Mouse (Mus musculus) spleen, embryonic (tissue): ENCODE measurements around the gene Cldnd1.

Experiments
- CTCF ChIA-PET: fragments of 350-600 bp; sonication (Branson Sonifier 250); formaldehyde crosslinking; loops from one replicate; lab custom pipeline; 2022; lab: Charles Lee

The Cldnd1 gene

DNA sequence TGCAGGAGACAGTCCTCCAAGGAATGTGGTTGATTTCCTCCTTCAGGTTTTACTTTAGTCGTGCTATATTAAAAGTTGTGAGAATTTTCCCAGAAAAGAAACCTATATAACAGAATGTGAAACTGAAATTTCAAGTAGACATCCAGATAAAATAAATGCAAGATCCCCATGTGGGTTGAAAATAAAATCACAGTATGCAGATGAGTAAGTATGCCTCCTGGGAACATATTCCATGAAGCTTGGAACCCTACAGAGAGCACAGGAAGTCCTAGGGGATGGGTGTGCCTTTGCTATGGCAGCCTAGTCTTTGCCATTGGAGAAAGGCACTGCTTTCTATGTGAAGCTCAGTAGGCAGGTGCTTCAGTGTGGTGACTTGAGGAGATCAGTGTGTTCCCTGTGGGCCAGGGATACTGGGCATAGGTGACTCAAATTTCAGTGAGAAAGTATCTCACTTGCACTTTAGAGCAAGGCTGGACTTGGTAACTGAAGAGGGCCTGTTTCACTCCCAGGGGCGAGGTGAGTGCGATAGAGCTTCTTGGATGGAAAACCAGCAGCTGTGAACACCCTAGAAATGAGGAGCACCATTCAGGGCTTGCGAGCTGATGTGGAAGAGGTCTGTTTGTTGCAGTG, 20.3 kb upstream of the Cldnd1 start:
- CTCF ChIA-PET = no interaction called here

DNA sequence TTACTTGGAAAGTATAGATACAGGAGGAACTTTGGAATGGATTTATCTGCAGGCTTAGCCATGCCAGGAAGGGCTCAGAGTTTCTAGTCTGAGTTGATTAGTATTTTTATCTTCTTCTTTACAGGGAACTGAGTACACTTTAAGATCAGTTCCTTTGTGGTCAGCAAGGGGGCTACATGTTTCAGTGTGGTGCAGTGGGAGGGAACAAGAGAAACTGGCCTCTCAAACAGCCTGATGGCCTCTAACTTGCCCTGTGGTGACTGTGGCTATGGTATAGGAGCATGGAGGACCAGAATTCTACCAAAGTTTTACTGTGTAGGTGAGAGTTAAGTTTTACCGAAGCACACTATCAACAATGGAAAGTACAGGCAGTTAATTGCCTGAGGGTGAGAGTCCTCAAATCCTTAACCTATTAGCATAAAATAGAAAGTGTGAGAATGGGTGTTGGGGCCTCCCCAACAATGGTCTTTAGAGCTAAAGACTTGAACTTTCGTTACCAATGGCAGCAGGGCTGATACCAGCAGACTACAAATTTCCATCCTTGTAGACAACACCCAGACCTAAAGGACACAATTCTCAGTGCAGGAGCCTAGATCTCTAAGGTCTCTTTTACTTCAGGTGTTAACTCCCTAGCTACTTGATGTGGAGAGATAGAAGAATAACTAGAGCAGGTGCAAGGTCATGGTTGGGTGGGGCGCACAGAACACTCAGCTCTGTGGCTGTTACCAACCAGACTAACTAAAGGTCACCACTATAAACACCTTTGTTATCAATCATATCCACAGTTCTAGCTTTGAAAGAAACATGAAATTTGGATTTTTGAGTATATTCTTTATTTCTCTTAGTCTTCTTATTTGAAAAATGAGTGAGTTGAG, 18.9 kb upstream of the Cldnd1 start:
- CTCF ChIA-PET = no interaction called here

DNA sequence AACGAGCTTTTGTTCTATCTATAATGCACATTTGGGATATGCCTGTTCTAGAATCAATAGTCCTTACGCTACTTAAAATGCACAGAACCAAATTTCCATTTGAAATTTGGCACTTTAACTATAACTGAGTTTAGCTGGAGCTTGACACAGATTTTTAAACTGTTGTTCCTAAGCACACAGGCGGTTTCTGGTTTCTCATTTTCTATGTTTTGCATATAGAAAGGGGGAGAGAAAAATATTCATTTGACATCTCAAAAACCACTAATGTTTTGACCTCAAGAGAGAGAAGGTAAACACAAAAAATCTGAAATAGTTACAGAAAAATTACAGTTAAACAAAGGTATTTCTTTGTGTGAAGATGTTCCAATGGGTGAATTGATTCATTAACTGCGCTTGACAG, 18.2 kb upstream of the Cldnd1 start:
- CTCF ChIA-PET = no interaction called here

DNA sequence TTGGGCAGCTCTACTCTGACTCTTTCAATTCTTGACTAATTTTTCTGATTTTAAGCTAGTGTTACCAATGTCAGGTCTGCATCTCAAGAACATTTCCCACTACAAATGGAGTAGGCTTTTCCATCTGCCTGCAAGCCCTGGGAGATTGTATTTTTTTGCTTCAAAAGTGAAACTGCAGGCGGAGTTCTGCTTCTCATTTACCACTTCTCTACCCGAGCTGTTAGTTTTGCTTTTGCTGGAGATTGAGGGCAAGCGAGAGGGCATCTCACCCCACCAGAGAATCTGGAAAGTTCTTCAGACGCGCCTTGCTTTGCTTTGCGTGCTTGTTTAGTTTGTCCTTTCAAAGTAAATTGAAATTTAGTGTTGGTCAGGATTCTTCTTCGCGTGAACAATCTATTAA, 15.5 kb upstream of the Cldnd1 start:
- CTCF ChIA-PET = no interaction called here

DNA sequence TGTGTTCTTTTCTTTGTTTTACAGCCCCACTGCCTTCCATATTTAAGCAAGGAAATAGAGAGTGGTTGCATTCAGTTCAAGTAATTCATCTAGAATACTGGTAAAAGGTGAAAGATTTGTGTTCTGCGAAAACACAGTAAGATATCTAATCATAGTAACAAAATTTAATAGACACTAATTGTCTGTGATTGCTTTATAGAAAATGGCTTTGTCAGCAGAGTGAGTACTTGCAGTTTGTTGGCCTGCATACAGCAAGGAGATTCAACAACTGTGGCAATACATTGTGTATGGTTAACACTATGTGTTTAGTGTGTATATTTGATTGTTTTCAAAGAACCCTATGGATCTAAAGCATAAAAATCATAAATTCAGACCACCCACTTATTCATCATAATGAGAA, 14.6 kb upstream of the Cldnd1 start:
- CTCF ChIA-PET = no interaction called here

DNA sequence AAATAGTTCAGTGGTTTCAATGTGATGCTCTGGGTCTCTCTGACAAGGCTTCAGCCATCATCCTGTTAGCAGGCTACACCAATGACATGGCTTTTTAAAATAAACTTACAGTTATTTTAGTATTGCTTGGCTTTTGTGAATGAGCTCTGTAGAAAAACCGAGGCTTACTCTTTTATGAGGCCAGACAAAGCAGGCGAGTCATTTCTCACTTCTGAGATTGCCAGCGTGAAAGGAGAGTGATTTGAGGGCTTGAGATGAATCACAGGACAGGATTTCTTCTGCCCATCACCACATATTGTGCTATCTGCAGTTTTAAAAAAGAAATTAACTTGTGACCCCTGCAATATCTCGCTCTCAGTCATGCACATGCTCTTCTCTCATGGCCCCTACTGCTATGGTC, 12.7 kb upstream of the Cldnd1 start:
- CTCF ChIA-PET = interaction anchor here (0.6 kb wide), 1 partner anchor 30 kb away, joined by 9 read pairs; no protein-coding TSS in a partner anchor

DNA sequence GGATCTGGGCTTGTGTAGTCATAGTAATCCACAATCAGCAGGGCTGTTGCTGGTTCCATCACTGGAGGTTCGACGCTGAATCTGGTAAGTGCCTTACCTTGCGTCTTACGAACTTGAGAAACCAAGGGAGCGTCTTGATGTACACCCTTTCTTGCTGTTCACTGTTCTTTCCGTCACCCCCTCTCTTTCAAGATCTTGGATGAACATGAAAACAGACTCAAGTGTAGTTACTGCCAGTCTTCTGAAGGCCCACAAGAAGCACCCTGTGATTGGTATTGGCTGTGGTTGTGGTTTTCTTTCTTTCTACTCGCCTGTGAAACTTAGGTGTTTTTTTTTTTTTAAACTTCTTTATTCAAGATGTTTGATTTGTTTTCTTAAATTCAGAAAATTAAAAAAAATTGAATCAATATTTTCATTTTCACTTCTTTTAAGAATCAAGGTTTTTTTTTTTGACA, 9.0 kb upstream of the Cldnd1 start, which contains the start of gene Gpr15:
TSS of gene Gpr15 (minus strand) at position 405 of the 455 bp plus-strand sequence.
- CTCF ChIA-PET = no interaction called here

DNA sequence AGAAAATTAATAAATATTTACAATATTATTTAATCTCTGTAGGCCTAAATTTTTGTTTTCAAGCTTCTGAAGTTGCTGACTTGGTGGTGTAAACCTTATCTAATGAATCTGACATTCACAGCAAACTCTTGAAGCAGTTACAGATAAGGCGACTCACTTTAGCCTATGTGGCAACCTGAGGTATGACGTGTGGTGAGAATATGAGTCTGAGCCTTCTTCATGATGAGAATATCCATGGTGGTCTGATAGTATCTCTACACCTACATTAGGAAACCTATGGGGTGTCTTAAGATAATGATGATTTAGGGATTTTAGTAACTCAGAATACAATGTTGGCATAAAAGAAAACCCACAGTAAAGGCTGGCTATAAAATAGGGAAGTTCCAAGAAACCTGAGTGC, 5.4 kb upstream of the Cldnd1 start:
- CTCF ChIA-PET = no interaction called here

DNA sequence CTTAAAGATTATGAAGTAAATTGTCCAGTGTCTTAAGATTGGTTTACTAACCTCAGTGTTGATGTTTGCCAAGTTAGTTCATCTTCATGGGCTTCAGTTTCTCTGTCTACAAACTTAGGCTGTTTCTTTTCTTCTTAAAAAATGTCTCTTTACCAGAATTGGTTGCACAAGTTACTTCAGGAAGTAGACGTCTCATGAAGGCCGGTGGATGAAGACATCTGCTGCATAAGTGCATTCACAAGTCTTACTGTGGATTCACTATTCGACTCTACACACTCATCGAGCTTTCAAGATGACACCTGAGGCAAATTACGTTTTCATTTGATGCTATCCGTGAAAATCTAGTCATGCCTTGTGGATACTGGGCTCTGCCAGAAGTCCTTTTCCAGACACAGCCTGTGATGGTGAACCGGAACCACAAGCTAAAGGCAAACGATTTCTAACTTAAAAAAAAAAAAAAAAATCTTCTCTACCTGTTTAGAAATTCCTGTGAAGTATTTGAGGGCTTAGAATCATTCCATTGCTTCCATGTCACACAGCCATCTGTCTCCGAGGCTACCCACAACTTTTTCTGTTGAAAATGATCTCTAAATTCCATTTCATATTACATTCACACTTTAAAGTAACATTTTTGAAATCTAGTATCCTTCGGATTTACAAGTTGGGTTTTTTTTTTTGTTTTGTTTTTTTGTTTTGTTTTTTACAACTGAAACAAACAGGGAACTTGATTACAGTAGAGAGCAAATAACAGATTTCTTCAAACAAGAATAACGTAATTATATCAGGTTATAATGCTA, 832 bp upstream of the Cldnd1 start:
- CTCF ChIA-PET = no interaction called here

DNA sequence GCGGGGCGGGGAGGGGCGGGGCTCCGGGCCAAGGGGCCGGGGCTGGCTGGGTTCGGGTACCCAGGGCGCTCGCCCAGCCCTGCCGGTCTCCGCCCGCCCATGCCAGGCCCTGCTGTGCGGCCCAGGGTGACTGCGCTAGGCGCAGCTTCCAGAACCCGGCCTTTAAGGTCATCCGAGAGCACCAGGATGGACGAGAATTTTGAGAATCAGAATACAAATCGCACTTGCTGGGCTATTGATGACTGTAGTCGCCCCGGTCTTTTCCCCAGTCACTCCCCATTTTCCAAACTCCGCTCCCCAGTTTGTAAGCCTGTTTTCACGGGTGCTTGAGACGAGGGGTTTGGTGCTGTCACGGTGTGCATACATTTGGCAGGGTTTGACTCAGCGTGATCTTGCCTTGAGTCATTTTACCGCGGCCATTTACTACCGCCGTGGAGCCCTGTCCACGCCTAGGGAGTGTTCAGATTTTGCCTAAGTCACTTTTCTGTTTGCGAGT, 514 bp downstream of the Cldnd1 start:
- CTCF ChIA-PET = no interaction called here

DNA sequence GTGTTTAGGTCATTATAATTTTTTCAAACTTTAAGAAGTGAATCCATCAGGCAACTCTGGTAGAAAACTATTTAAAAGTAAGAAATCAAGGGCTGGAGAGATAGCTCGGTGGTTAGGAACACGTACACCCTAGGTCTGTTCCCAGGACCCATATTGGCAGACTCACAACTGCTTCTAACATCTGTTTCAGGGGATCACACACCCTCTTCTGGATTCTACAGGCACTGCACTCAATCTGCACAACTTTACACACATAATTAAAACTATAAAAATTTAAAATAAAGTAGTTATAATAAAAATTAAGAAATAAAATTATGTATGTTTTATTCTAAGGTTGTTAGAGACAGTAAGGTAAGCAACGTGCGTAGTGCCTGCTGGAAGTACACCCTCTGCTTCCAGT, 10.5 kb downstream of the Cldnd1 start:
- CTCF ChIA-PET = no interaction called here

DNA sequence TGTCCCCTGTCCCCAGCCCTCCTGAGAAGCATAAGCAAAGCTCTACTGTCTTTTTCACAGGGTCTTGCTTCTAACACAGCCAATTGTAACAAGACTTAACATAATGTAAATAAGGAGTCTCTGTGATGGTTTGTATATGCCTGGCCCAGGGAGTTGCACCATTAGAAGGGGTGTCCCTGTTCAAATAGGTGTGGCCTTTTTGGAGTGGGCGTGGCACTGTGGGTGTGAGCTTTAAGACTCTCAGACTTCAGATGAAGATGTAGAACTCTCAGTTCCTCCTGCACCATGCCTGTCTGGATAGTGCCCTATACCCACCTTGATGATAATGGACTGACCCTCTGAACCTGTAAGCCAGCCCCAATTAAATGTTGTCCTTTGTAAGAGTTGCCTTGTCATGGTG, 11.1 kb downstream of the Cldnd1 start:
- CTCF ChIA-PET = no interaction called here

DNA sequence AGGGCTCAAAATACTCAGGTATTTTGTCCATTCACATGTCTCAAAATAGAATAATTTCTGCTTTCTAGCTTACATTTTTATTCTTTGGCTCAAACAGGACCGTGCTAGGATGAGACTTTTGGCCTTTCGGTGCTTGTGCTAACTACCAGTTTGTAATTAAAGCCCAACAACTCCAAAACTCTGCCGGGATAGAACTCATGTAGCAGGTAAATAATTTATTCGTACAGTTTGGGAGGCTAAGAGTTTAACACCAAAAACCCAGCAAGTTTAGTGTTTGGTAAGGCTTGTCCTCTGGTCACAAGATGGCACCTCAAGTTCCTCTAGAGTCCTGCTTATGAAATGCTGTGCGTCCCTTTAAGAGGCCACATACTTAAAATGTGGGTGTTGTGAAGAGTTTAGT, 13.0 kb downstream of the Cldnd1 start:
- CTCF ChIA-PET = no interaction called here

DNA sequence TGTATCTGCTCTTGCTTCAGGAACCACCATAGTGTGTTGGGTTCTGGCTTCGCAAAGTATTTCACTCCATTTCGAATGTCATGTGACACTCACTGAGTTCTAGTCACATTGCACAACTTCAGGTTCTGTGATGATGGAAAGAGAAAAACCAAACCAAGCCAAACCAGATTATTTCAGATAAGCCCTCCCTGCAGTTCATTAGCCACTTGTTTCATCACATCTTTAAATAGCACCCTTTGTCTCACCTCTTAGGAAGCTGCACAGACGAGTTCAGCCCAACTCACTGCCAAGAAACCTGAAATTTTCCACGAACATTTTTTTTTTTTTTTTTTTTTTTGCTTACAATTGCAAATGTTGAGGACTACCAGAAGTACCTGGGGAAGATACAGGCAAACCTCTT, 19.0 kb downstream of the Cldnd1 start:
- CTCF ChIA-PET = no interaction called here

DNA sequence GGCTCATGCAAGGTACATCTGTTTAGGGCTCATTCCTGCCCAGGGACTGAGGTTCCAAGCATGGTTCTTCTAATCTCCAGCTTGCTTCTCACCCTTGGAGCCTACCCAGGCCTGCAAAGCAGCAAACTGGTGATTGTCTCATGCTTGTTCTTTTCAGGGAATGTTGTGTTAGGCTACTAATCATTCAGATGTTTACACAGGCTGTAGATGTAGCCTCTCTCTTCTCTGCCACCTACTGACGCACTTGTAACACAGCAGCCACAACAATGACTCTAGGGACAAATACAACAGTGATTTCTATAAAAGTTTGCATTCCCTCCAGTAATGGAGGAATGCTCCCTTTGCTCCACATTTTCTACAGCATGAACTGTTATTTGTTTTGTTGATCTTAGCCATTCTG, 23.6 kb downstream of the Cldnd1 start:
- CTCF ChIA-PET = no interaction called here

DNA sequence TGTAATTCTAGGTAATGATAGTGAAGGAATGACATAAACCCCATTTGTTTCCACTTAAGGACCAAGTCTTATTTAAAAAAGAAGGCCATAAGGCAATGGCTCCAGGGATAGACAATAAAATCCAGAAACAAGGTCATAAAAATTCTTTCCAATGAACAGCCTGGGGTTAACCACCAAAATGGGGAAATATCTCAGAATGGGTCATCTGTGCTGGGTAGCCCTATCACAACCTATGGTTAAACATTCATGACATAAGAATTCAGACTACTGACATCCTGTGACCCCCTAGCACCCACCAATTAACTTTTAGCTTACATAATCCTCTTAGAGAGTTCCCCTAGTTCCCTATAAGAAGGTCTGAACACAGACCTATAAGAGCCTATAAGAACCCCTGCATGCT, 28.5 kb downstream of the Cldnd1 start:
- CTCF ChIA-PET = interaction anchor here (0.6 kb wide), 1 partner anchor 68 kb away, joined by 3 read pairs; no protein-coding TSS in a partner anchor

DNA sequence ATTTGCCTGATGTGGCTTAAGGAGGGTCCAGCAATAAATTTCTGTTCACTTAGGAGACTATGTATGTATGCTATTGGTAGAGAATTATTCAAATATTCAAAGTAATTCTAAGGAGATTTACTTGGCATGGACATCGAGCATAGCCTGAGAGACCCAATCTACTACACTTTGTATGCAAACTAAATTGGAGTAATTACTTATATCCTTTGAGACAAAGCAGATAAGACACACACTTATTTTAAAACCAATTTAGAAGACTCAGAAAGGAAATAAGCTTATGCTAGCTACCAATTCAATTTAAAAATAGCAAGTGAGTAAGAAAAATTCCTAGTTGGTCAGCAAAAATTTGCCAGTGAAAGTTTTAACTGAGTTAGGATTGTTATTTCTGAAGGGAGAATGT, 35.4 kb downstream of the Cldnd1 start, which contains the start of gene Olfr172:
TSS of gene Olfr172 (minus strand) at position 101 of the 400 bp plus-strand sequence.
- CTCF ChIA-PET = no interaction called here
